Mouse (Mus musculus) spleen, adult 2 months (tissue): ENCODE data around the gene Grap2. TPM values are rescaled to one million over a fixed set of nuclear protein-coding genes. Genes with fewer than 3 reads are reported as not detected.

Source experiments
- DNase-seq, 2 experiments: peaks; one replicate each; pipeline versions ENCODE4 v3.0.0 to v3.0.0-alpha.2; 2012 to 2021; ENCODE audit warnings: low spot score in 2 of 2, low read depth in 1 of 2
- H3K27ac ChIP-seq: fragments of 200-500 bp; 2 replicates; pipeline ENCODE4 v1.5.1; 2012; ENCODE audit warnings: low read length, inconsistent platforms; ENCODE audit not compliant: insufficient read depth
- H3K27me3 ChIP-seq: fragments of 200-500 bp; 2 replicates; pipeline ENCODE4 v1.6.1; 2012; ENCODE audit warnings: mild to moderate bottlenecking, moderate library complexity, low read length, inconsistent platforms; ENCODE audit not compliant: control insufficient read depth, insufficient read depth
- H3K36me3 ChIP-seq: fragments of 200-500 bp; 2 replicates; pipeline ENCODE4 v1.6.1; 2012; ENCODE audit warnings: mild to moderate bottlenecking, low read length, inconsistent platforms; ENCODE audit not compliant: control insufficient read depth, insufficient read depth
- H3K4me1 ChIP-seq: fragments of 200-500 bp; 2 replicates; pipeline ENCODE4 v1.6.1; 2011; ENCODE audit warnings: inconsistent platforms; ENCODE audit not compliant: control insufficient read depth, insufficient read depth, insufficient read length
- H3K4me3 ChIP-seq: fragments of 200-500 bp; 2 replicates; pipeline ENCODE4 v1.5.1; 2011; ENCODE audit warnings: mild to moderate bottlenecking, inconsistent platforms; ENCODE audit not compliant: insufficient read depth, insufficient read length; ENCODE audit errors: extremely low read depth
- CTCF ChIP-seq: fragments of 200-500 bp; IDR thresholded peaks from 2 replicates; pipeline ENCODE4 v1.5.1; 2011; ENCODE audit warnings: mild to moderate bottlenecking, inconsistent platforms; ENCODE audit not compliant: insufficient read depth, insufficient read length, insufficient replicate concordance; ENCODE audit errors: extremely low read depth
- POLR2A ChIP-seq: fragments of 200-500 bp; IDR thresholded peaks from 2 replicates; pipeline ENCODE4 v1.6.1; 2011; ENCODE audit warnings: low read depth, low read length, inconsistent platforms
- WGBS: fragments of 180-500 bp; shearing (Covaris S2); methylation state at CpG from one replicate; pipeline ENCODE4 v1.1.7; 2018; 5-methylcytosine and 5-hydroxymethylcytosine counted together
- polyA plus RNA-seq: library from polyadenylated mRNA; depleted of rRNA; stranded (reverse); fragments of >200 nt; gene quantifications from 2 replicates; pipeline ENCODE4 v1.2.3, GENCODE M21; 2012

Gene Grap2
- polyA plus RNA-seq, 1 experiment, result 54.4 TPM

- H3K27ac ChIP-seq, result no peak overlapping the region
- H3K36me3 ChIP-seq, result no peaks in the 10 kb centered on the region
- no peaks in the 10 kb centered on the region for H3K4me1 ChIP-seq
- H3K4me3 ChIP-seq, result no peak overlapping the region
- H3K27me3 ChIP-seq, result no peaks in the 10 kb centered on the region
- TF ChIP-seq CTCF (no peak), POLR2A (no peak)
- WGBS, result 77% methylated on average over 4 of the region's 4 CpGs
- DNase-seq, result no peak
Measured at GRCm38 (mm10) chr15:80664444-80664843, 92.0 kb downstream of the Grap2 start.

- 0 out of 2 replicates have a peak, but pooled peaks cover 5% of the 10 kb centered on the region for H3K27me3 ChIP-seq
- DNase-seq, result peak; percentile 42 to 53
- H3K27ac ChIP-seq, result no peak within 1 kb of the TSS
- WGBS, result 25% methylated on average over 85 of the region's 85 CpGs
- no peak for TF ChIP-seq POLR2A
- TF ChIP-seq CTCF, result no peak
- H3K4me1 ChIP-seq, result peaks cover 16% of the 10 kb centered on the region
- peak within 1 kb of the TSS; percentile 26; the same call in 1 of the 2 replicates for H3K4me3 ChIP-seq
- H3K36me3 ChIP-seq, result no peaks in the 10 kb centered on the region
Measured at GRCm38 (mm10) chr15:80671295-80672252, 99.2 kb downstream of the Grap2 start, which contains the start of gene Fam83f. TSS of gene Fam83f (plus strand) at chr15:80671847.

GRCm38 (mm10) chr15:80672810-80673209, 100.4 kb downstream of the Grap2 start:
- TF ChIP-seq CTCF (no peak), POLR2A (no peak)
- Histone ChIP-seq H3K4me3 (no peak overlapping the region), H3K27ac (no peak overlapping the region), H3K27me3 (0 out of 2 replicates have a peak, but pooled peaks cover 5% of the 10 kb centered on the region), H3K4me1 (peaks cover 16% of the 10 kb centered on the region), H3K36me3 (no peaks in the 10 kb centered on the region)
- DNase-seq, result no peak
- WGBS, result 88% methylated on average over 2 of the region's 2 CpGs

GRCm38 (mm10) chr15:80673337-80674095, 101.1 kb downstream of the Grap2 start:
- peaks cover 16% of the 10 kb centered on the region for H3K4me1 ChIP-seq
- H3K4me3 ChIP-seq, result no peak overlapping the region
- H3K27ac ChIP-seq, result no peak overlapping the region
- TF ChIP-seq CTCF, result no peak
- TF ChIP-seq POLR2A, result no peak
- DNase-seq, result no peak
- WGBS, result 80% methylated on average over 4 of the region's 4 CpGs
- no peaks in the 10 kb centered on the region for H3K36me3 ChIP-seq
- 0 out of 2 replicates have a peak, but pooled peaks cover 5% of the 10 kb centered on the region for H3K27me3 ChIP-seq

- no peak for DNase-seq
- TF ChIP-seq POLR2A (no peak), CTCF (no peak)
- Histone ChIP-seq H3K4me1 (peaks cover 16% of the 10 kb centered on the region), H3K36me3 (no peaks in the 10 kb centered on the region), H3K27ac (no peak overlapping the region), H3K27me3 (0 out of 2 replicates have a peak, but pooled peaks cover 5% of the 10 kb centered on the region), H3K4me3 (no peak overlapping the region)
- 60% methylated on average over 6 of the region's 6 CpGs for WGBS
Measured at GRCm38 (mm10) chr15:80674700-80675099, 102.3 kb downstream of the Grap2 start.

- Histone ChIP-seq H3K36me3 (no peaks in the 10 kb centered on the region), H3K4me3 (no peak overlapping the region), H3K27me3 (no peaks in the 10 kb centered on the region), H3K27ac (no peak overlapping the region), H3K4me1 (peaks cover 33% of the 10 kb centered on the region; the same call in 1 of the 2 replicates)
- DNase-seq, result no peak
- no peak for TF ChIP-seq CTCF
- no peak for TF ChIP-seq POLR2A
- 79% methylated on average over 8 of the region's 8 CpGs for WGBS
Measured at GRCm38 (mm10) chr15:80679515-80680215, 107.3 kb downstream of the Grap2 start.
